Mouse (Mus musculus): Measurements from ENCODE around the gene Gbp8. TPM values are rescaled to one million over a fixed set of nuclear protein-coding genes. Genes with fewer than 3 reads are reported as not detected.
"Not testable (repeated sequence)": the region's sequence is repeated elsewhere in the genome, so short reads cannot be mapped to it uniquely, and the experiment has no call there.

The Gbp8 gene
- polyA plus RNA-seq (2012; rRNA removed): 67.9 and 78.9 TPM in 2 replicates

GRCm38 (mm10) chr5:105139409-105140088 is at the start of gene Gbp8, which contains the start of the genes Gbp9 and Gbp4:
Gbp8 (minus strand) TSS chr5:105139540.
Gbp9 (minus strand) TSS chr5:105139539.
Gbp4 (minus strand) TSS chr5:105139586.
- DNase-seq: peak; percentile 70

DNA sequence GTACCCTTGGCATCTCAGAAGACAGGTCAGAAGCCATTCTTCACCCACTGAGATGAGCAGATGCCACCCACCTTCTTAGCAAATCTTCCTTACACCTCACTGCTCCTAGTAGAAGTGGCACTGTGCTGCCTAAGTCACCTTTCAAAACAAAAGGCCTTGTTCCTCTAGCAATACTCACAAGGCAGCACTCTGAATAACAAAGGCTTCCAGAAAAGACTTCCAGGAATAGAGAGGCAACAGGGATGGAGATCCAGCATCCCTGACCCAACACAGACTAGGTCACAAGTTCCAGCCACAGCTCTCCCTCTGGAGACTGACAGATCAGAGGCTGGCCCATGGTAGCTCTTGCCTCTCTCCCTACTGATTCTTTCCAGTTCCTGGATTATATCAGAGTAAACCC is 42.1 kb upstream of the Gbp8 start:
- no peak overlapping the region for H3K4me3 ChIP-seq (ENCODE audit: control insufficient read depth, insufficient read depth, low read length)
- no peak overlapping the region for H3K27ac ChIP-seq (ENCODE audit: control insufficient read depth, insufficient read depth, low read length)
- H3K36me3 ChIP-seq (ENCODE audit: control insufficient read depth, insufficient read depth, low read length): no peaks in the 10 kb centered on the region
- TF ChIP-seq POLR2A (IDR thresholded peaks at IDR 0.05; ENCODE audit: control insufficient read depth, extremely low read depth, insufficient read depth, low read length, poor library complexity) (no peak), CTCF (IDR thresholded peaks at IDR 0.05; ENCODE audit: borderline replicate concordance, control insufficient read depth, extremely low read depth, insufficient read depth, low read length, poor library complexity) (no peak)
- H3K4me1 ChIP-seq (replicated peaks; ENCODE audit: control insufficient read depth, insufficient read depth, low read length): no peaks in the 10 kb centered on the region
- DNase-seq: no peak
- no peaks in the 10 kb centered on the region for H3K27me3 ChIP-seq (ENCODE audit: control insufficient read depth, insufficient read depth, low read length)

More at GRCm38 (mm10) chr5:105139409-105140088, at the start of gene Gbp8, which contains the start of the genes Gbp9 and Gbp4:
- TF ChIP-seq POLR2A (IDR thresholded peaks at IDR 0.05; ENCODE audit: control insufficient read depth, extremely low read depth, insufficient read depth, low read length, poor library complexity): peak; percentile 51; the same call in 1 of the 2 replicates
- H3K4me3 ChIP-seq (ENCODE audit: control insufficient read depth, insufficient read depth, low read length): peak within 1 kb of the TSS; percentile 63
- peak within 1 kb of the TSS; percentile 83 for H3K27ac ChIP-seq (ENCODE audit: control insufficient read depth, insufficient read depth, low read length)
- H3K36me3 ChIP-seq (ENCODE audit: control insufficient read depth, insufficient read depth, low read length): peaks cover 16% of the 10 kb centered on the region
- H3K4me1 ChIP-seq (replicated peaks; ENCODE audit: control insufficient read depth, insufficient read depth, low read length): peaks cover 19% of the 10 kb centered on the region
- H3K27me3 ChIP-seq (ENCODE audit: control insufficient read depth, insufficient read depth, low read length): not testable (repeated sequence)
- 0% methylated on average over 2 of the region's 2 CpGs for WGBS

DNA sequence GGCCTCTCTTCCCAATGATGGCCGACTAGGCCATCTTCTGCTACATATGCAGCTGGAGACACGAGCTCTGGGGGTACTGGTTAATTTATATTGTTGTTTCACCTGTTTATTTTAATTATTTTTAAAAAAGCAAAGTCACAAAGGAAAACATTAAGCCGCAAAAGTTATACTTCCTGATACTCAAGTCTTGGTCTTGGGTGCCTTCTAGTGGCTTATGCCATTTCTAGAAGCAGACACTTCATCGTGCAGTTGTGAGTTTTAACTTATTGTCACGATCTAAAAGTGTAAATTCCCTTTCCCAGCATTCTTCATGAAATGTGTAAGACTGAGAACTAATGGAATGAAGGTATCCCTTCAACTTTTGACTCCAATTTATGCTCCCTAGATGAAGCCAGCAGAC is 17.2 kb upstream of the Gbp8 start:
- 89% methylated on average over 5 of the region's 5 CpGs for WGBS
- no peak overlapping the region for H3K4me3 ChIP-seq (ENCODE audit: control insufficient read depth, insufficient read depth, low read length)
- no peak overlapping the region for H3K27ac ChIP-seq (ENCODE audit: control insufficient read depth, insufficient read depth, low read length)
- 0 out of 2 replicates have a peak, but pooled peaks cover 2% of the 10 kb centered on the region for H3K4me1 ChIP-seq (replicated peaks; ENCODE audit: control insufficient read depth, insufficient read depth, low read length)
- H3K27me3 ChIP-seq (ENCODE audit: control insufficient read depth, insufficient read depth, low read length): no peaks in the 10 kb centered on the region
- TF ChIP-seq CTCF (IDR thresholded peaks at IDR 0.05; ENCODE audit: borderline replicate concordance, control insufficient read depth, extremely low read depth, insufficient read depth, low read length, poor library complexity) (no peak), POLR2A (IDR thresholded peaks at IDR 0.05; ENCODE audit: control insufficient read depth, extremely low read depth, insufficient read depth, low read length, poor library complexity) (no peak)
- DNase-seq: no peak
- H3K36me3 ChIP-seq (ENCODE audit: control insufficient read depth, insufficient read depth, low read length): no peaks in the 10 kb centered on the region

DNA sequence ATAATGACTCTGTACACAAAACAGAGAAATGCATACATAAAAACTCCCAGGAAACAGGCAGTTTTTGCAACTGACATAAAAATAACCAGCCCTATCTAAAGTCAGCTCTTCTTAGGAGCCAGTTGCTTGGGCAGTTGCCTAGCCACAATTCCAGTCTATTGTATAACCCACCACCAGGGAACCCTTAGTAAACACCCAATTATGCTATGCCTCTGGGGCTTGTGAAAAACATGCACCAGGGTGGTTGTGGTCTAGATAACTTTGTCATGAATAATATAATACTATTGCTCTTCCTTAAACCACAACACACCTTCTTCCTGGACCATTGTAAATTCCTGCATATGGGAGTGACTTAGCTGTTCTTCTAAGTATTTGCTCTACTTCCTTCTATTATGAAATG is 14.7 kb upstream of the Gbp8 start:
- no peak overlapping the region for H3K27ac ChIP-seq (ENCODE audit: control insufficient read depth, insufficient read depth, low read length)
- no peaks in the 10 kb centered on the region for H3K27me3 ChIP-seq (ENCODE audit: control insufficient read depth, insufficient read depth, low read length)
- TF ChIP-seq POLR2A (IDR thresholded peaks at IDR 0.05; ENCODE audit: control insufficient read depth, extremely low read depth, insufficient read depth, low read length, poor library complexity): no peak
- TF ChIP-seq CTCF (IDR thresholded peaks at IDR 0.05; ENCODE audit: borderline replicate concordance, control insufficient read depth, extremely low read depth, insufficient read depth, low read length, poor library complexity): no peak
- DNase-seq: no peak
- H3K4me1 ChIP-seq (replicated peaks; ENCODE audit: control insufficient read depth, insufficient read depth, low read length): 0 out of 2 replicates have a peak, but pooled peaks cover 2% of the 10 kb centered on the region
- H3K36me3 ChIP-seq (ENCODE audit: control insufficient read depth, insufficient read depth, low read length): no peaks in the 10 kb centered on the region
- no peak overlapping the region for H3K4me3 ChIP-seq (ENCODE audit: control insufficient read depth, insufficient read depth, low read length)

DNA sequence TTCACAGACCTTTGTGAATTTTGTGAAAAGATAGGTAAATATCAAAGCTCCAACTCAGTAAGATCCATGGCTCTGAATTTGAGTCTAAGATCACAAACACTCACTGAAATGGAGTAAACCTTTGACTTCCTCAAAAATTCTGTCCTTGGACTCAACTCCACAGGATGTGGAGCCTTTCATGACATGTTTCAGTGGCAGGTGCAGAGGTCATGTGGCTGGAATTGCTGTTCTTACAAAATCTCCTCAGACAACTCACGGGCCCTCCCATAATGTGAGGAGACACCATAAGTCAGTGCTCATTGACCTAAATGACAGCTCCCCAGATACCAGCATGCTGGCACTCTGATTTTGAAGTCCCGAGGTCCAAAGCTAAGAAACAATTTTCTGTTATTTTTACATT is 8.7 kb upstream of the Gbp8 start:
- not testable (repeated sequence) for H3K27me3 ChIP-seq (ENCODE audit: control insufficient read depth, insufficient read depth, low read length)
- whole genome bisulfite sequencing: 53% methylated on average over 2 of the region's 2 CpGs

GRCm38 (mm10) chr5:105146447-105146846 is 7.1 kb upstream of the Gbp8 start:
- DNase-seq: no peak
- no peak for TF ChIP-seq CTCF (IDR thresholded peaks at IDR 0.05; ENCODE audit: borderline replicate concordance, control insufficient read depth, extremely low read depth, insufficient read depth, low read length, poor library complexity)
- TF ChIP-seq POLR2A (IDR thresholded peaks at IDR 0.05; ENCODE audit: control insufficient read depth, extremely low read depth, insufficient read depth, low read length, poor library complexity): no peak
- no peaks in the 10 kb centered on the region for H3K36me3 ChIP-seq (ENCODE audit: control insufficient read depth, insufficient read depth, low read length)
- H3K27ac ChIP-seq (ENCODE audit: control insufficient read depth, insufficient read depth, low read length): peak overlapping the region; percentile 20; the same call in 1 of the 2 replicates
- no peak overlapping the region for H3K4me3 ChIP-seq (ENCODE audit: control insufficient read depth, insufficient read depth, low read length)
- peaks cover 31% of the 10 kb centered on the region for H3K4me1 ChIP-seq (replicated peaks; ENCODE audit: control insufficient read depth, insufficient read depth, low read length)
- H3K27me3 ChIP-seq (ENCODE audit: control insufficient read depth, insufficient read depth, low read length): no peaks in the 10 kb centered on the region

More for the DNA sequence above, 8.7 kb upstream of the Gbp8 start:
- peaks cover 24% of the 10 kb centered on the region for H3K4me1 ChIP-seq (replicated peaks; ENCODE audit: control insufficient read depth, insufficient read depth, low read length)
- DNase-seq; H3K36me3 ChIP-seq (ENCODE audit: control insufficient read depth, insufficient read depth, low read length); H3K27ac ChIP-seq (ENCODE audit: control insufficient read depth, insufficient read depth, low read length); H3K4me3 ChIP-seq (ENCODE audit: control insufficient read depth, insufficient read depth, low read length): not testable (repeated sequence)

GRCm38 (mm10) chr5:105145731-105146130 is 6.4 kb upstream of the Gbp8 start:
- Histone ChIP-seq H3K27ac (ENCODE audit: control insufficient read depth, insufficient read depth, low read length) (peak overlapping the region; percentile 39), H3K4me1 (replicated peaks; ENCODE audit: control insufficient read depth, insufficient read depth, low read length) (peaks cover 34% of the 10 kb centered on the region)
- not testable (repeated sequence) for H3K4me3 ChIP-seq (ENCODE audit: control insufficient read depth, insufficient read depth, low read length); DNase-seq; H3K36me3 ChIP-seq (ENCODE audit: control insufficient read depth, insufficient read depth, low read length); H3K27me3 ChIP-seq (ENCODE audit: control insufficient read depth, insufficient read depth, low read length)
- 5% methylated on average over 3 of the region's 3 CpGs for WGBS

DNA sequence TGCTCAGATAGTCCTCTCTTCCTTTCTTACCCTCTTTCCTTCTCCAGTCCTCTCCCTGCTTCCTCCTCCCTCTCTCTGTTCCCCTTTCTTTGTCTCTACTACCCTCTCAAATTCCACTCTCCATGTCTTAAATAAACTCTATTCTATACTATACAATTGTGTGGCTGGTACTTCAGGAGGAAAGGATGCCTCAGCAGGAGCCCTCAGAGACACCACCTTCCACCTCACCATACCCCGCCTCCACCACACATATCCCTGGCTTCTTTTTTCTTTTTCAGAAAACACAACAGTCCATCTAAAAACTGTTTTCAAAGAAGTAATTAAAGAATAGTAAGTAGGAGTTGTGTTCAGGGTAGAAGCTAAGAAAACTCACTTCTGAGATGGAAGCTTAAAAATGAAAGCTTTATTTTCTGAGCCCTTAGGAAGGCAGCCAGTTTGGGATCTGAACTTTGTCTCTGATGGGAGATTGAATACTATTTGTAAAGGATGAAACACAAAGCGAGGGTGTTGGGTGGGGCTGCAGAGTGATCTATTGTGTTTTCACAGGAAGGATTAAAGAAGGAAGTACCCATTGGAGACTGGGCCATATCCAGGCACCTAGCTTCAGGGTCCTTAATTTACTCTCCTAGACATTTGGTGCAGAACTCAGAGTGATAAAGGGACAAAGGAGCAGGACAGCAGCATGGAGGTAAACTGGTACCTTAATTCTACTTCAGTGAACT is 910 bp upstream of the Gbp8 start:
- H3K27me3 ChIP-seq (ENCODE audit: control insufficient read depth, insufficient read depth, low read length); H3K36me3 ChIP-seq (ENCODE audit: control insufficient read depth, insufficient read depth, low read length); H3K4me3 ChIP-seq (ENCODE audit: control insufficient read depth, insufficient read depth, low read length); DNase-seq: not testable (repeated sequence)
- 70% methylated on average over 2 of the region's 2 CpGs for WGBS
- Histone ChIP-seq H3K4me1 (replicated peaks; ENCODE audit: control insufficient read depth, insufficient read depth, low read length) (peaks cover 20% of the 10 kb centered on the region), H3K27ac (ENCODE audit: control insufficient read depth, insufficient read depth, low read length) (peak overlapping the region; percentile 59)
